Mouse (Mus musculus) ES-E14 (cell line): ENCODE data around the gene Syt11.

Source experiments
- CHD2 ChIP-seq: IDR thresholded peaks from 2 replicates; pipeline ENCODE4 v1.6.1; 2014; ENCODE audit warnings: mild to moderate bottlenecking, low read depth, low read length, inconsistent platforms
- HCFC1 ChIP-seq: IDR thresholded peaks from 2 replicates; pipeline ENCODE4 v1.6.1; 2012; ENCODE audit warnings: low read length, inconsistent platforms, borderline replicate concordance; ENCODE audit not compliant: insufficient read depth
- ZC3H11A ChIP-seq: IDR thresholded peaks from 2 replicates; pipeline ENCODE4 v1.6.1; 2012; ENCODE audit warnings: low read depth, mild to moderate bottlenecking, inconsistent platforms, low read length, borderline replicate concordance
- ZNF384 ChIP-seq: IDR thresholded peaks from 2 replicates; pipeline ENCODE4 v1.6.1; 2012; ENCODE audit warnings: low read depth, low read length, inconsistent platforms

DNA sequence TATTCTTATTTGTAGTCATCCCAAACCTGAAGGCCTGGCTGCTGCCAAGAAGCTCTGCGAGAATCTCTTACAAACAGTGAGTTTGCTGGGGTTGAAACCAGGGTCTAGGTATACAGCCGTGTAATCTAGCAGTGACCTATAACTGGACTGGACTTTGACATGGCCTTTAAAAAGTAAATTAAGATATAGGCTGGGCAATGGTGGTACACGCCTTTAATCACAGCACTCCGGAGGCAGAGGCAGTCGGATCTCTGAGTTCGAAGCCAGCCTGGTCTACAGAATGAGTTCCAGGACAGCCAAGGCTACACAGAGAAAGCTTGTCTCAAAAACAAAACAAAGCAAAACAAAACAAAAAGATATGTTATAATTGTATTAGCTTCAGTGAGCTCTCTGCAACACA is 76.1 kb downstream of the Syt11 start:
- TF ChIP-seq CHD2, result no peak
- no peak for TF ChIP-seq ZNF384
- no peak for TF ChIP-seq ZC3H11A
- no peak for TF ChIP-seq HCFC1
